Mouse (Mus musculus) gastrocnemius, postnatal 25 days (tissue): ENCODE data around the gene Nova2. TPM values are rescaled to one million over a fixed set of nuclear protein-coding genes. Genes with fewer than 3 reads are reported as not detected.

ENCODE experiments used
- DNase-seq: peaks from one replicate; pipeline ENCODE4 v3.0.0; 2022
- long read RNA-seq, 2 experiments: library from polyadenylated mRNA; stranded (forward); transcript quantifications; one replicate each; pipeline ENCODE4 v2.0.0; 2021
- total RNA-seq, 2 experiments: library from RNA; stranded (reverse); gene quantifications; 1 replicate in 1 of 2; 2 replicates in 1 of 2; pipeline ENCODE4 v1.2.3; 2021

Nova2 gene
- 1 to 10 TPM; 1.7 to 2.1 TPM for total RNA-seq
- long read RNA-seq, experiment 1, partial matches to known transcripts: 0 of 2 reads
- long read RNA-seq, experiment 1, other reads (novel, unspliced or antisense): 2 of 2 reads
- long read RNA-seq, experiment 2: 0 reads

GRCm38 (mm10) chr7:18925162-18925938 lies at the start of gene Nova2:
Nova2 (plus strand) TSS chr7:18925888.
- peak; percentile 77 for DNase-seq

- DNase-seq: no peak
Measured at GRCm38 (mm10) chr7:18878691-18879090, 47.0 kb upstream of the Nova2 start.

- no peak for DNase-seq
Measured at GRCm38 (mm10) chr7:18883991-18884744, 41.5 kb upstream of the Nova2 start.

- DNase-seq: no peak
Measured at GRCm38 (mm10) chr7:18884745-18885422, 40.8 kb upstream of the Nova2 start.

GRCm38 (mm10) chr7:18886963-18887362 lies 38.7 kb upstream of the Nova2 start:
- no peak for DNase-seq

- DNase-seq: no peak
Measured at GRCm38 (mm10) chr7:18890848-18891247, 34.8 kb upstream of the Nova2 start.

GRCm38 (mm10) chr7:18891872-18892599 lies 33.7 kb upstream of the Nova2 start:
- peak; percentile 72 for DNase-seq

- DNase-seq: no peak
Measured at GRCm38 (mm10) chr7:18893009-18893408, 32.7 kb upstream of the Nova2 start.

- peak; percentile 36 for DNase-seq
Measured at GRCm38 (mm10) chr7:18893651-18894430, 31.8 kb upstream of the Nova2 start.

GRCm38 (mm10) chr7:18896536-18896935 lies 29.2 kb upstream of the Nova2 start:
- DNase-seq: peak; percentile 22

GRCm38 (mm10) chr7:18900513-18900912 lies 25.2 kb upstream of the Nova2 start:
- DNase-seq: no peak

GRCm38 (mm10) chr7:18902486-18902885 lies 23.2 kb upstream of the Nova2 start:
- no peak for DNase-seq

- DNase-seq: no peak
Measured at GRCm38 (mm10) chr7:18904971-18905370, 20.7 kb upstream of the Nova2 start.

- no peak for DNase-seq
Measured at GRCm38 (mm10) chr7:18909797-18910196, 15.9 kb upstream of the Nova2 start.

- peak; percentile 97 for DNase-seq
Measured at GRCm38 (mm10) chr7:18910241-18910831, 15.4 kb upstream of the Nova2 start, which contains the start of gene Ccdc61. Ccdc61 (minus strand) TSS chr7:18910415.

GRCm38 (mm10) chr7:18916254-18916653 lies 9.4 kb upstream of the Nova2 start:
- no peak for DNase-seq

- no peak for DNase-seq
Measured at GRCm38 (mm10) chr7:18917931-18918330, 7.8 kb upstream of the Nova2 start.

GRCm38 (mm10) chr7:18921069-18921468 lies 4.6 kb upstream of the Nova2 start:
- peak; percentile 58 for DNase-seq

GRCm38 (mm10) chr7:18922807-18923206 lies 2.9 kb upstream of the Nova2 start:
- no peak for DNase-seq

- no peak for DNase-seq
Measured at GRCm38 (mm10) chr7:18923267-18923666, 2.4 kb upstream of the Nova2 start.
